Mouse (Mus musculus) neural tube, postnatal 0 days (tissue): Measurements from ENCODE around the gene Gm11939. TPM values are rescaled to one million over a fixed set of nuclear protein-coding genes. Genes with fewer than 3 reads are reported as not detected.

Experiments used
- polyA plus RNA-seq: library from polyadenylated mRNA; unstranded; fragments of >200 nt; fragmentation: Nextera tagmentation; extraction: Ambion mirVana; gene quantifications from 2 replicates; pipeline ENCODE4 v1.2.1, GENCODE M21; 2015

The Gm11939 gene
- not detected in 2 replicates for polyA plus RNA-seq

DNA sequence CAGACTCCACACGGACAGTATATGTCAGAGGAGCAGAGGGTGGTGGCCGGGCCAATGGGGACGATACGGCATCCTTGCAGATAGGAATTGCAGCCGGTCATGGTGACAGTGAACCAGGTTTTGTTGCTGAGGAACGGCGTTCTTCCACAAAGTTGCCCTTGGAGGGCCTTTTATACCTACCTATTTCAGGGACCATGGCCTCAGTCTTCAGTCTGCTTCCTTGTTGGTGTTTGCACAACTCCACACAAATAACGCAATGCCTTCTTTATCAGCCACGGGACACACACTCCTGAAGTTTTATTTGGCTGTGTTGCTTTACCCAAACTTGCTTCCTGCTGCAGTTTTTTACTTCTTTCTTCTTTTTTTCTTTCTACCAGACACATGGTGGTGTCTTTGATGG is at the start of gene Gm11939:
TSS of gene Gm11939 (minus strand) at position 101 of the 400 bp plus-strand sequence.

DNA sequence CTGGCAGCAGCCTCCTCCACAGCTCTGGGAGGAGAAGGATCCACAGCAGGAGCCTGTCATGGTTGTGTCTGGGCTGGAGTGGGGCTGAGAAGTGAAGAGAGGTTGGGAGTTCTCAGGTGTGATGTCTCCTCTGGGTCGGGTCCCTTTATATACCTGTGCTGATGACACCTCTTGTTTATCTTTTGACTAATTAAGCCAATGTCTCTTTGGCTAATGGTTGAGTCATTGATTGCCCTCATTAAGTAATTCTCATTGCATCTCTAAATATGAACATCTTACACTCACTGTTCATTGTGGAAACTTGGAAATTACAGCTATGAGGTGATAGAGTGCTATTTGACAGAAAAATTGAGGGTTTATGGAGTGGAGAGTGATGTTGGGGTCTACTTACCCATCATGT is 43.9 kb upstream of the Gm11939 start, which contains the start of gene Gm11938:
TSS of gene Gm11938 (minus strand) at position 101 of the 400 bp plus-strand sequence.

DNA sequence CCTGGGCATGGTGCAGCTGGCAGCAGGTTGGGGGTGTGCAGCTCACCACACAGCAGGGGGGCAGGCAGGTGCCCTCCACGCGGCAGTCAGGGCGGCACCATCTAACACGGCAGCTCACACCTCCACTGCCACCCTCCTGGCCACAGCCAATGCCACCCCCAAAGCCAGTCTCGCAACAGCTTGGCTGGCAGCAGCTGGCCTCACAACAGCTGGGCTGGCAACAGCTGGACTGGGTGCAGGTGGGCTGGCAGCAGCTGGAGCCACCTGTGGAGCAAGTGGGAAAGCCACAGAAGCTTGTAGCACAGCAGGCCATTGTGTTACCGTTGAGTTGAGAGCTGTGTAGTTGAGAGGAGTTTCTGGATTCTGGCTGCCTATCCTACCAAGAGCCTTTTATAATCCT is 38.5 kb upstream of the Gm11939 start, which contains the start of gene Krtap9-3:
TSS of gene Krtap9-3 (minus strand) at position 364 of the 400 bp plus-strand sequence.

DNA sequence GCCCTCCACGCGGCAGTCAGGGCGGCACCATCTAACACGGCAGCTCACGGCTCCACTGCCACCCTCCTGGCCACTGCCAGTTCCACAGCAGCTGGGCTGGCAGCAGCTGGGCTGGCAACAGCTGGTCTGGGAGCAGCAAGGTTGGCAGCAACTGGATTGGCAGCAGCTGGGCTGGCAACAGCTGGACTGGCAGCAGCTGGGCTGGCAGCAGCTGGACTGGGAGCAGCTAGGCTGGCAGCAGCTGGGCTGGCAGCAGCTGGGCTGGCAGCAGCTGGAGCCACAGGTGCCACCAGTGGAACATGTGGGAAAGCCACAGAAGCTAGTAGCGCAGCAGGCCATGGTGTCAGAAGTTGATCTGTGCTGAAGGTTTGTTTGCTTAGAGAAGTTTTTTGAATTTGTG is 31.7 kb upstream of the Gm11939 start, which contains the start of gene Krtap1-3:
TSS of gene Krtap1-3 (minus strand) at position 359 of the 400 bp plus-strand sequence.

DNA sequence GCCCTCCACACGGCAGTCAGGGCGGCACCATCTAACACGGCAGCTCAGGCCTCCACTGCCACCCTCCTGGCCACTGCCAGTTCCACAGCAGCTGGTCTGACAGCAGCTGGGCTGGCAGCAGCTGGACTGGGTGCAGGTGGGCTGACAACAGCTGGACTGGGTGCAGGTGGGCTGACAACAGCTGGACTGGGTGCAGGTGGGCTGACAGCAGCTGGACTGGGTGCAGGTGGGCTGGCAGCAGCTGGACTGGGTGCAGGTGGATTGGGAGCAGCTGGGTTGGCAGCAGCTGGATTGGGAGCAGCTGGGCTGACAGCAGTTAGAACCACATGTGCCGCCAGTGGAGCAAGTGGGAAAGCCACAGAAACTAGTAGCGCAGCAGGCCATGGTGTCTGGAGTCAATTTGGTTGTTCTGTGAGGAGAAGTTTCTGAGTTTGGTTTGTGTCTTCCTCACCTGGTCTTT is 24.0 kb upstream of the Gm11939 start, which contains the start of gene Krtap1-4:
TSS of gene Krtap1-4 (minus strand) at position 410 of the 460 bp plus-strand sequence.

DNA sequence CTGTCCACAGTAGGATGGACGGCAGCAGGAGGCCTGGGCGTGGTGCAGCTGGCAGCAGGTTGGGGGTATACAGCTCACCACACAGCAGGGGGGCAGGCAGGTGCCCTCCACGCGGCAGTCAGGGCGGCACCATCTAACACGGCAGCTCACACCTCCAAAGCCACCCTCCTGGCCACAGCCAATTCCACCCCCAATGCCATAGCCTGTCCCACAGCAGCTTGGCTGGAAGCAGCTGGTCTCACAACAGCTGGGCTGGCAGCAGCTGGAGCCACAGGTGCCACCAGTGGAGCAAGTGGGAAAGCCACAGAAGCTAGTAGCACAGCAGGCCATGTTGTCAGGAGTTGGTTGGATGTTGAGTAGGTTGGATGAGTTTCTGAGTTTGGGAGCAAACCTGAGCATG is 21.4 kb upstream of the Gm11939 start, which contains the start of gene Krtap1-5:
TSS of gene Krtap1-5 (minus strand) at position 381 of the 400 bp plus-strand sequence.

DNA sequence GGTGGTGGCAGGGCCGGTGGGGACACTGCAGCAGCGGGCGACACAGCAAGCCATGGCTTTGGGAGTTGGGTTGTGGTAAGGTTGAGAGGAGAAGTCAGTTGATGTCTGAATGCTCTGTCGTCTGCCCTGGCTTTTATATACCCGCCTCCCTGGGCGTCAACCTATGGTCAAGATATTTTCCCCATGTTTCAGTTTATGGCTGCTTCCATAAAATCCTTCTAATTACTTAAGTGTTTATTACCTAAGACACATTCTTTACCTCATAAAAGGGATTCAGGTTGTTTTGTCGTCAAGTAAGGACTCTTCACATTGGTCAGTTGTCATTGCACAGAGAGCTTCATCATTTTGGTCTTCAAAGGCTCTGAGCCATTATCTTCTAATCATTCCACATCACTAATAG is 7.3 kb upstream of the Gm11939 start, which contains the start of gene Krtap3-1:
TSS of gene Krtap3-1 (minus strand) at position 101 of the 400 bp plus-strand sequence.

DNA sequence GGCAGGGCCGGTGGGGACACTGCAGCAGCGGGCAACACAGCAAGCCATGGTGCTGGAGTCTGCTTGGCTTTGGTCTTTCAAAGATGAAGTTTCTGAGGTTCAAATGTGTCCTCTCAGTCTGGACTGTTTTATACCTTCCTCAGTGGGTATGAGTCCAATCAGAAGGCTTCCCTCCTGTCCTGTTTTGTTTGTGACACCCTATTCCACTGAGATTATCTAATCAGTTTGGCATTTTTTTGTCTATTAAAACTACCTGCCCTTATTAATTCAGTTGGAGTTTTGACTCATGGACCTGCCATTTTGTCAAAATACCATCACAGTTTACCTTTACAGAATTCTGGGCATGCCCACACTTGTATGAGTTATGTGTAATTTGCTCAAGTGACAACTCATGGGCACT is 2.5 kb downstream of the Gm11939 start, which contains the start of gene Krtap3-2:
TSS of gene Krtap3-2 (minus strand) at position 101 of the 400 bp plus-strand sequence.

DNA sequence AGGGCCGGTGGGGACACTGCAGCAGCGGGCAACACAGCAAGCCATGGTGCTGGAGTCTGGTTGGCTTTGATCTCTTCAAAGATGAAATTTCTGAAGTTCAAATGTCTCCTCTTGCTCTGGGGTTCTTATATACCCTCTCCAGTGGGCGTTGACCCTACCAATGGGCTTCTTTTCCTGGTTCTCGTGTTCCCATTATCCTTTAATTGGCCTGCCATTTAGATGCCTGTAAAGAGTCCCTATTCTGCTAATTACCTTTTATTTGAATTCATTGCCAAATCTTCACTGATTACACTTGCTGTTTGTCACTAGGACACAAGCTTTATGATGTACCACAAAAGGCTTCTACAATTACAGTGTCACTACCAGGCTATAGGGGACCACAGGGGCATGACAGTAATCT is 8.5 kb downstream of the Gm11939 start, which contains the start of gene Krtap3-3:
TSS of gene Krtap3-3 (minus strand) at position 101 of the 400 bp plus-strand sequence.

DNA sequence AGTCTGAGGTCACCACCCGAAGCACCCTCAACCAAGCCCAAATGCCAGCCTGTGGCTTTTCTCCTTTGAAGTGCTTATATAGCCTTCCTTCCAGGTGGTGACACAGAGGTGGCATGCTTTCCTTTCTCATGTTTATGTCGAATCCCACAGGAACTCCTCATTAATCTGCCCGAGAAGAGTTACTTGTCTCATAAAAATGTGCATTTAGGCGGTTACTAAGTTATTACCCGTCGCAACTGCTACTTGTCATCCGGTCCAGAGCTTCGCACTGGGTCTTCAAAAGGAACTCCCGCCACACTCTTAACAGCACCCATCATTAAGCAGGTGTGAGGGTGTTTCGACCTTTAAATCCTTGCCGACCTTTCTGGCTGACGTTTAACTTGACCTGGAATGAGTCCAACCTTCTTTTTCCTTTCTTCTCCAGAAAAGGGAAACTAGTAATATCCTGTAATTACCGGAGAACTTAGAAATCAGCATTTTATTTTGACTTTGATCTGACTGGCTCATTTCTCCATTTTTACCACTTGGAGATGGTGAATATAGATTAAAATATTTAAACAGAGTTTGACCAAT is 37.9 kb downstream of the Gm11939 start, which contains the start of gene Krt39:
TSS of gene Krt39 (minus strand) at position 51 of the 573 bp plus-strand sequence.

Other genes starting within 250 kb of the Gm11939 start
- gene Krt25, start 236.5 kb downstream of the Gm11939 start, polyA plus RNA-seq = 1.7 and 1.8 TPM in 2 replicates
- gene Krt26, start 221.5 kb downstream of the Gm11939 start, polyA plus RNA-seq = 0.30 and 0.69 TPM in 2 replicates
- 0.43 and 0.71 TPM in 2 replicates for gene Krt27, start 208.4 kb downstream of the Gm11939 start, polyA plus RNA-seq
- 0.45 and 0.55 TPM in 2 replicates for gene Krt28, start 184.6 kb downstream of the Gm11939 start, polyA plus RNA-seq
- 37.8 and 38.5 TPM in 2 replicates for gene Krt10, start 170.1 kb downstream of the Gm11939 start, polyA plus RNA-seq
- gene Krt12, start 137.2 kb downstream of the Gm11939 start, polyA plus RNA-seq = 0.21 and 0.27 TPM in 2 replicates
- gene Krt20, start 121.3 kb downstream of the Gm11939 start, polyA plus RNA-seq = 0.08 and 0.19 TPM in 2 replicates
- gene Krt23, start 66.3 kb downstream of the Gm11939 start, polyA plus RNA-seq = 0.33 and 0.57 TPM in 2 replicates
- not detected in 2 replicates for gene Krt39, start 38.1 kb downstream of the Gm11939 start, polyA plus RNA-seq
- not detected in 2 replicates for gene Krt40, start 16.3 kb downstream of the Gm11939 start, polyA plus RNA-seq
- not detected in 2 replicates for gene Krtap3-3, start 8.6 kb downstream of the Gm11939 start, polyA plus RNA-seq
- gene Krtap3-2, start 2.6 kb downstream of the Gm11939 start, polyA plus RNA-seq = not detected in 2 replicates
- not detected in 2 replicates for gene Krtap3-1, start 7.2 kb upstream of the Gm11939 start, polyA plus RNA-seq
- gene Krtap1-5, start 21.6 kb upstream of the Gm11939 start, polyA plus RNA-seq = not detected in 2 replicates
- gene Krtap1-4, start 24.2 kb upstream of the Gm11939 start, polyA plus RNA-seq = not detected in 2 replicates
- not detected in 2 replicates for gene Krtap1-3, start 31.9 kb upstream of the Gm11939 start, polyA plus RNA-seq
- not detected in 2 replicates for gene Krtap9-3, start 38.6 kb upstream of the Gm11939 start, polyA plus RNA-seq
- not detected in 2 replicates for gene Gm11938, start 43.8 kb upstream of the Gm11939 start, polyA plus RNA-seq
- gene Gm11937, start 50.7 kb upstream of the Gm11939 start, polyA plus RNA-seq = not detected in 2 replicates
- not detected in 2 replicates for gene Krtap2-4, start 55.4 kb upstream of the Gm11939 start, polyA plus RNA-seq
- gene Gm11562, start 61.0 kb upstream of the Gm11939 start, polyA plus RNA-seq = not detected in 2 replicates
- gene Krtap4-1, start 68.8 kb upstream of the Gm11939 start, polyA plus RNA-seq = not detected in 2 replicates
- not detected in 2 replicates for gene Krtap4-2, start 75.6 kb upstream of the Gm11939 start, polyA plus RNA-seq
- not detected in 2 replicates for gene Krtap4-7, start 84.6 kb upstream of the Gm11939 start, polyA plus RNA-seq
- gene Gm11555, start 90.8 kb upstream of the Gm11939 start, polyA plus RNA-seq = not detected in 2 replicates
- gene Gm11563, start 99.5 kb upstream of the Gm11939 start, polyA plus RNA-seq = not detected in 2 replicates
- gene Krtap4-6, start 106.5 kb upstream of the Gm11939 start, polyA plus RNA-seq = not detected in 2 replicates
- not detected in 2 replicates for gene Gm14190, start 131.3 kb upstream of the Gm11939 start, polyA plus RNA-seq
- not detected in 2 replicates for gene Gm14180, start 174.8 kb upstream of the Gm11939 start, polyA plus RNA-seq
- not detected in 2 replicates for gene Gm11595, start 213.4 kb upstream of the Gm11939 start, polyA plus RNA-seq
- not detected in 2 replicates for gene Krtap4-8, start 221.2 kb upstream of the Gm11939 start, polyA plus RNA-seq
- gene Krtap4-9, start 225.7 kb upstream of the Gm11939 start, polyA plus RNA-seq = not detected in 2 replicates
- gene Gm11596, start 234.0 kb upstream of the Gm11939 start, polyA plus RNA-seq = not detected in 2 replicates
- gene Gm11569, start 239.5 kb upstream of the Gm11939 start, polyA plus RNA-seq = not detected in 2 replicates
- gene Gm11554, start 245.0 kb upstream of the Gm11939 start, polyA plus RNA-seq = not detected in 2 replicates